Mouse (Mus musculus) liver, embryonic 14.5 days (tissue): ENCODE data around the gene Hepacam.

Experiments used
- CTCF ChIP-seq: IDR thresholded peaks from 2 replicates; pipeline ENCODE4 v1.5.1; 2016; ENCODE audit warnings: antibody characterized with exemption, low read depth, control low read depth
- EP300 ChIP-seq: IDR thresholded peaks from 2 replicates; pipeline ENCODE4 v1.6.1; 2016; ENCODE audit warnings: antibody characterized with exemption, low read depth

- TF ChIP-seq CTCF (no peak), EP300 (no peak)
Observed at GRCm38 (mm10) chr9:37403011-37403410, 35.9 kb downstream of the Hepacam start.
